Mouse (Mus musculus) hindbrain, embryonic 13.5 days (tissue): Measurements from ENCODE around the gene Dido1. TPM values are rescaled to one million over a fixed set of nuclear protein-coding genes. Genes with fewer than 3 reads are reported as not detected.

ENCODE experiments used
- ATAC-seq: fragments of 200-750 bp; cut with Nextera tagmentation; 2 replicates; pipeline ENCODE4 v1.8.0; 2017; ENCODE audit warnings: moderate TSS enrichment; ENCODE audit not compliant: low FRiP score
- H3K27ac ChIP-seq: fragments of 300-500 bp; sonication (generic); 2 replicates; pipeline ENCODE4 v1.5.1; 2015; ENCODE audit warnings: inconsistent platforms, mild to moderate bottlenecking, moderate library complexity
- H3K27me3 ChIP-seq: fragments of 300-500 bp; sonication (generic); 2 replicates; pipeline ENCODE4 v1.6.1; 2015; ENCODE audit warnings: mild to moderate bottlenecking, inconsistent platforms
- H3K36me3 ChIP-seq: fragments of 300-500 bp; sonication (generic); 2 replicates; pipeline ENCODE4 v1.6.1; 2015; ENCODE audit warnings: mild to moderate bottlenecking, inconsistent platforms
- H3K4me1 ChIP-seq: fragments of 300-500 bp; sonication (generic); replicated peaks from 2 replicates; pipeline ENCODE4 v1.6.1; 2015; ENCODE audit warnings: inconsistent platforms
- H3K4me2 ChIP-seq: fragments of 300-500 bp; sonication (generic); 2 replicates; pipeline ENCODE4 v1.6.1; 2015; ENCODE audit warnings: inconsistent platforms, mild to moderate bottlenecking, moderate library complexity
- H3K4me3 ChIP-seq: fragments of 300-500 bp; sonication (generic); 2 replicates; pipeline ENCODE4 v1.5.1; 2015; ENCODE audit warnings: mild to moderate bottlenecking, inconsistent platforms
- H3K9ac ChIP-seq: fragments of 300-500 bp; sonication (generic); 2 replicates; pipeline ENCODE4 v1.6.1; 2015; ENCODE audit warnings: mild to moderate bottlenecking, inconsistent platforms
- H3K9me3 ChIP-seq: fragments of 300-500 bp; sonication (generic); 2 replicates; pipeline ENCODE4 v1.6.1; 2016; ENCODE audit warnings: inconsistent platforms
- WGBS: fragments of 180-500 bp; shearing (Covaris S2); methylation state at CpG from one replicate; pipeline ENCODE4 v1.1.7; 2015; 5-methylcytosine and 5-hydroxymethylcytosine counted together
- polyA plus RNA-seq: library from polyadenylated mRNA; unstranded; fragments of >200 nt; fragmentation: Nextera tagmentation; extraction: Ambion mirVana; gene quantifications from 2 replicates; pipeline ENCODE4 v1.2.1, GENCODE M21; 2015

Gene Dido1
- polyA plus RNA-seq, 1 experiment from 2014 or later, result 29.7 TPM

DNA sequence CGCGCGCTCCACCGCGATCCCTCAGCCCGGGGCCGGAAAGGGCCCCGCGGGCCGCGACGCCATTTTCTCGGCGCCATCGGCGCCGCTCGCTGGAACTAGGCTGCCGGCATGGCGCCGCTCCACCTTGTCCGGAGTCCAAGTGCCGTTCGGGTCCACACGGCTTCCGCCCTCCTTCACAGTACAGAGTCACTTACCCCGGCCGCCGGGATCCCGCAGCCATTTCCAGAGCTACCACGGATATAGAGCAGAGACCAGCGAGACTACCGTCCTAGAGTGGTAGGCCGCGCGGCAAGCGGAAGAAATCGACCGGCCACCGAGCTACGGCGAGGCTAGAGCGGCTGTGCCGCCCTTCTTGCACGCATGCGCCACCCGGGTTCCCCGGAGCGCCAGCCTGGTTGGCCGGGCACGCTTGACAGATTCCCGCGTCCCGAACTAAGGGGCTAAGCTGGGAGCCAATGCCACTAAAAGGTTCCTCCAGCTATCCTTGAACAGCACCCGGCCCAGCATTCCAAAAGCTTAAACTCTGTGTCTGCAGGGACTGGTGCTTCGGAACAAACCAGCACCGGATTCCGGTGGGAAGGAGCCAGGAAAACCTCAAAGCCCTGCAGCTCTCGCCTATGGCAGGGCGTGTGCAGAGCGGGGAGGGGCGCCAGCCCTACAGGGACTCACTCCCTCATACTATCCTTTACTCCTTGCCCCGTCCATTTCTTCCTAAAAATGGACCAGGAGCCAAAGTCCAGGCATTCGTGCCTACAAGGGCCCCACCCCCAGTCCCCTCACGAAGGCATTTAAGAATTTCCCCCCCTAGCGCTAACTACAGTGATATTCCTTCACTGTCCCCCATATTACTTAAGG, 7.8 kb downstream of the Dido1 start:
- no peaks in the 10 kb centered on the region for H3K9me3 ChIP-seq
- peak overlapping the region; percentile 99 for H3K4me2 ChIP-seq
- no peaks in the 10 kb centered on the region for H3K36me3 ChIP-seq
- no peaks in the 10 kb centered on the region for H3K27me3 ChIP-seq
- H3K9ac ChIP-seq, result peak overlapping the region; percentile 98
- H3K27ac ChIP-seq, result peak overlapping the region; percentile 95
- peak overlapping the region; percentile 92 for H3K4me3 ChIP-seq
- H3K4me1 ChIP-seq, result peaks cover 37% of the 10 kb centered on the region
- whole genome bisulfite sequencing, result under 1% methylated on average over 66 of the region's 66 CpGs
- ATAC-seq, result peak; percentile 95

DNA sequence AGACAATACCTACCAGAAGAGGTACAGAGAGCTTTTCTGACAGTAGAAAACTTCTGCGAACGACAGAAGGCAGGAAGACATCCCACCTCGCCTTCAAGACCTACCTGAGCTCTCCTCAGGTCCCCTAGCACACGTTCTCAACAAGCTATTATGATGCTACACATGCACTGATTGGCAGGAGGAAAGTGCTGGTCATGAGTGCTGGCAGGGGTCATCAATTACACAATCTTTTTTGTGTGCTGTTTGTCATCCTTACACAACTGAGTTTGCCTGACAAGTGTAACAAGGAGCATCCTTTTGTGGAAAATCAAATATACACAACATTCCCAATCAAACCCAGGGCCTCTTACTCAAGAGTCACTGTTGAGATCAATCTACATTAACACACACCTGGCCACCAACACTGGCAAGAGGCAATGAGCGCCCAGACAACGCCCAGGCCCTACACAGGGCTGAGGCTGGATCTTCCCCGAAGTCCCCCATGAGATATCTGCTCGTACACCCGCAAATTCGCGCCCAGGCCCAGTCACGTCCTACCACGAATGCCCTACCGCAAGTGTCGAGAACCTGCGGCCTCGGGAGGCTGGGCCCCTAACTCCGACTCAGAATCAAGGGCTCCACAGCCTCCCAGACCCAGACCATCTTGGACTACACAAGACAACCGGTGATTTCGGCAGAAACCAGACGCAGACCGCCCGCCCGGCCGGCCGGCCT, 8.6 kb downstream of the Dido1 start:
- no peaks in the 10 kb centered on the region for H3K36me3 ChIP-seq
- peaks cover 41% of the 10 kb centered on the region for H3K4me1 ChIP-seq
- H3K9ac ChIP-seq, result peak overlapping the region; percentile 98
- H3K4me3 ChIP-seq, result peak overlapping the region; percentile 92
- H3K27ac ChIP-seq, result peak overlapping the region; percentile 95
- ATAC-seq, result peak; percentile 62
- no peaks in the 10 kb centered on the region for H3K9me3 ChIP-seq
- 6% methylated on average over 26 of the region's 26 CpGs for WGBS
- H3K4me2 ChIP-seq, result peak overlapping the region; percentile 99
- no peaks in the 10 kb centered on the region for H3K27me3 ChIP-seq

DNA sequence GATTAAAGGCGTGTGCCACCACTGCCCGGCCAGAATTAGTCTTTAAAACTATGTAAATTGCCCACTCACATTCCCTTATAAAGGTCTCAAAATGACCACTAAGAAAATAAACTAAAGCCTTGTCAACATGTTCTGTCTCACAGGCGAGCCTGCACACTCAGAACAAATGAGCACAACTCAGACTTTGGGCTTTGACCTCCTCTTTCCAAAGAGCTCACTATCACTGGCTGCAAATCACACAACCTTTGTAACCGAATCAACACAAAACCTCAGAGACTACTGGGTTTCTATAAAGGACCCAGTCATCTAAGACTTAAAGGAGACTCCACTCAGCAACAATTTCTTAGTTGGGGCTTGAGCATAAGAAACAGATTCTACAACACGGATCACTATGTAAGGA, 9.3 kb downstream of the Dido1 start:
- peak overlapping the region; percentile 98 for H3K9ac ChIP-seq
- peaks cover 45% of the 10 kb centered on the region for H3K4me1 ChIP-seq

DNA sequence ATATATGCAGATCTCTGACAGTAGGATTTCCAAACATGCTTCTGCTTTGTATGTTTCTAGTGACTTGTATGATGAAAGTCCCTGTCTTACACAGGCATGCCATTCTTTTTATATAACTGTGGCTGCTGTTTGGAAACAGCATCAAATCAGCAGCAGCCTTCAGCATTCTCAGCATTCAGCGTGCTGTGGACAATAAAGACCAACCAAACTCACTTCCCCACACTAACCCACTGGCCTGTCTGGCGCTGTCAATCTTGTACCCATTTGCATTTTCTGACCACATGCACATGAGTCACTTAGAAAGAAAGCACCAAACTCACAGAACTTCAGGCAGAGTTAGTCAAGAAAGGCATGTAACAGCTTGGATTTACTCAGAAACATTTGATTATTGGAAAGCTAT, 14.6 kb downstream of the Dido1 start:
- H3K9me3 ChIP-seq, result no peaks in the 10 kb centered on the region
- peaks cover 9% of the 10 kb centered on the region; the same call in 1 of the 2 replicates for H3K36me3 ChIP-seq
- H3K27me3 ChIP-seq, result no peaks in the 10 kb centered on the region
- no peak overlapping the region for H3K4me2 ChIP-seq
- no peak overlapping the region for H3K9ac ChIP-seq
- no peak overlapping the region for H3K27ac ChIP-seq
- H3K4me3 ChIP-seq, result no peak overlapping the region
- peaks cover 38% of the 10 kb centered on the region for H3K4me1 ChIP-seq
- WGBS, result 47% methylated on average over 2 of the region's 2 CpGs
- no peak for ATAC-seq

More for the DNA sequence above, 9.3 kb downstream of the Dido1 start:
- no peaks in the 10 kb centered on the region for H3K9me3 ChIP-seq
- H3K36me3 ChIP-seq, result no peaks in the 10 kb centered on the region
- H3K27ac ChIP-seq, result no peak overlapping the region
- H3K4me3 ChIP-seq, result peak overlapping the region; percentile 92
- ATAC-seq, result no peak
- 80% methylated on average over 5 of the region's 5 CpGs for WGBS
- peak overlapping the region; percentile 99 for H3K4me2 ChIP-seq
- no peaks in the 10 kb centered on the region for H3K27me3 ChIP-seq

DNA sequence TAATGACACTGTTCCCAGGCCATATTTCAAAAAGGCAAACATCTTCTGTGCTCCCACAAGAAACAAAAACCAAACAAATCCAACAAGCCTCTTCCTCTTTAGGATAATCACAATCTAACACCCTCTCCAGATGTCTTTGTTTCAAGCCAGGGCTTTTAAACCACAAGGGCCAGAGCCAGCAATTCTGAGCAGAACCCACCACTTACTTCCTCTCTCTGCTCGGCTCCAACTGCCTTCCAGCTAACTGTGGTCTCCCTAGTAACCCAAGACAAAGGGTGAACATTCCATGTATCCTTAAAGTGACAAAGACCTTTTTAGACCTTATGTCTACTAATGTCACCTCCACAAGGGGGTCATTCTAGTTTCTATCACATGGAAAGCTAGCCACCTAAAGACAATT, 17.2 kb downstream of the Dido1 start:
- H3K27me3 ChIP-seq, result no peaks in the 10 kb centered on the region
- peaks cover 27% of the 10 kb centered on the region for H3K4me1 ChIP-seq
- H3K36me3 ChIP-seq, result peaks cover 35% of the 10 kb centered on the region
- H3K4me2 ChIP-seq, result 0 out of 2 replicates have a peak overlapping the region, but pooled peaks have one; percentile 9
- WGBS, result 3% methylated on average over 1 of the region's 1 CpGs
- H3K27ac ChIP-seq, result peak overlapping the region; percentile 78
- no peaks in the 10 kb centered on the region for H3K9me3 ChIP-seq
- H3K9ac ChIP-seq, result 0 out of 2 replicates have a peak overlapping the region, but pooled peaks have one; percentile 6
- 0 out of 2 replicates have a peak, but pooled peaks have one; percentile 57 for ATAC-seq
- H3K4me3 ChIP-seq, result no peak overlapping the region

DNA sequence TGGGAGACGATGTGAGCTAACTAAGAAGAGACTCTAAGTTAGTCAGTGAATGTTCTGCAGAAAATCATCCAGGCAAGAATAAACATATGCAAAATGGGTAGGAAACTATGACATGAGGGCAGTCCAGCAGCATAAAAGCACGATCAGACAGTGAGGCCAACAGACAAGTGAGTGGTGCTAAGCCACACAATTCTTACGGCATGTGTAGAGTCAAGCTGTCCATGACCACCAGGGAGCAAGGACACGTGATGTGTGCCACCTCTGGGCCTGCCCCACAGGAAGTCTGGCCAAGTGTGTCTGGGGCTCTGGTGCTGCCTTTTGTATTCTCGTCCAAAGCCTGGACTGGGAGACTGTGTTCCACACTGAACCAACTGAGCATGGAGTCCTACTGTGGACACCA, 20.0 kb downstream of the Dido1 start:
- no peak overlapping the region for H3K27ac ChIP-seq
- peaks cover 63% of the 10 kb centered on the region for H3K36me3 ChIP-seq
- no peak overlapping the region for H3K9ac ChIP-seq
- WGBS, result 85% methylated on average over 5 of the region's 5 CpGs
- no peak overlapping the region for H3K4me3 ChIP-seq
- no peak overlapping the region for H3K4me2 ChIP-seq
- H3K4me1 ChIP-seq, result peaks cover 17% of the 10 kb centered on the region
- no peak for ATAC-seq
- H3K27me3 ChIP-seq, result no peaks in the 10 kb centered on the region
- no peaks in the 10 kb centered on the region for H3K9me3 ChIP-seq

DNA sequence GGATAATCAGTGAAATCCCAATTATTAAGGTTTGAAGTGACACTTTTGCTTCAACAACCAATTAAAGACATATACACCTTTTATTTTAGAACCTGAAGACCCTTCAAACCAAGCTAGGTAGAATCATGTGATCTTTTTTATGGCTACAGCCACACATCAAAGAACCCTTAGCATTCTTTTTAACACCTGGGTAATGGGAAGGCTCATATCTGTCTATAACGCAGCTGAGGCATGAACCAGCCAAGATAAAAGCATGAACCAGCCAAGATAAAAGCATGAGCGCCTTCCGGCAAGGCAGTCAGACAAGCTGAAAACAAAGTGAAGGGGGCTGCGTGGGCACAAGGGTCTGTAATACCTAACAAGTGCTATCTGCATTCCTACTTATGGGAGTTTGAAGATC, 25.8 kb downstream of the Dido1 start:
- Histone ChIP-seq H3K4me3 (no peak overlapping the region), H3K9me3 (no peaks in the 10 kb centered on the region), H3K27ac (no peak overlapping the region), H3K4me2 (no peak overlapping the region), H3K9ac (no peak overlapping the region), H3K36me3 (peaks cover 94% of the 10 kb centered on the region), H3K27me3 (no peaks in the 10 kb centered on the region), H3K4me1 (no peaks in the 10 kb centered on the region)
- ATAC-seq, result no peak
- 97% methylated on average over 4 of the region's 4 CpGs for WGBS

DNA sequence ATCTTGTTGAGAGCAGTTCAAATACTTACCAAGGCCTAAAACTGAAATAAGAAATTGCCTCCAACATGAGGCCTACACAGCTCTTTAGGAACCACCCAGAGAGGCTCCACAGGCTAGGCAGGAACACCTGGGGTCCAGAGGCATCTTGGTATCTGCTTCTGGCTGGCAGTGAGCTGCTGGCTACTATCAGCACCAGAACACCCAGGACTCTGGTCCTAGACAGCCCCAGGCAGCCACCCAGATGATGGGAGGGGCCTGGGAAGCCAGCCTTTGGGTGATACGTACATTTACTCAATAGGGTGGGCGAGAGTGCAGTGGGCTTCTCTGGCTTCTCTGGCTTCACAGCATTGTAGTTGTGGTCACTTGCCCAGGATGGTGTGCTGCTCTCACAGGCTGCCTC, 26.3 kb downstream of the Dido1 start:
- Histone ChIP-seq H3K4me3 (no peak overlapping the region), H3K9me3 (no peaks in the 10 kb centered on the region), H3K4me1 (no peaks in the 10 kb centered on the region), H3K27ac (no peak overlapping the region), H3K9ac (no peak overlapping the region), H3K36me3 (peaks cover 89% of the 10 kb centered on the region), H3K4me2 (no peak overlapping the region), H3K27me3 (no peaks in the 10 kb centered on the region)
- WGBS, result 96% methylated on average over 2 of the region's 2 CpGs
- no peak for ATAC-seq

DNA sequence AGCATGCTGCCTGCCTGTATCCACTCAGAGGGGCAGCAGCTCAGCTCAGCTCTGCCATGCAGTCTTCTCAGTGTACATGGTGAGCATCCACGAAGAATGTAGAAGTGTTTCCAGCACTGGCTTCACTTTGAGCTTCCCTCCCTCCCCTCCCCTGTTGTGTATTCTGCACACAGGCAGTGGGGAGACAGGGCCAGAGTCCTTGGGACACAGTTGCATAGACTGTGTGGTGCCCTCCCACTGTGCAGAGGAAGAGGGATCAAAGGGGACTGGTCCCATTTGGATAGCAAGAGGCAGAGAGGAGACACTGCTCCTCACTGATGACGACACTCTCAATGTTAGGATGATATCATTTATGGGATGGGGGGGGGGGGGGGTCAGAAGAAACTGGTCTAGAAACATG, 28.6 kb downstream of the Dido1 start:
- 60% methylated on average over 2 of the region's 2 CpGs for WGBS
- Histone ChIP-seq H3K9ac (no peak overlapping the region), H3K27ac (no peak overlapping the region), H3K4me3 (no peak overlapping the region), H3K4me1 (no peaks in the 10 kb centered on the region), H3K27me3 (no peaks in the 10 kb centered on the region), H3K36me3 (peaks cover 66% of the 10 kb centered on the region), H3K4me2 (no peak overlapping the region), H3K9me3 (no peaks in the 10 kb centered on the region)
- ATAC-seq, result no peak

DNA sequence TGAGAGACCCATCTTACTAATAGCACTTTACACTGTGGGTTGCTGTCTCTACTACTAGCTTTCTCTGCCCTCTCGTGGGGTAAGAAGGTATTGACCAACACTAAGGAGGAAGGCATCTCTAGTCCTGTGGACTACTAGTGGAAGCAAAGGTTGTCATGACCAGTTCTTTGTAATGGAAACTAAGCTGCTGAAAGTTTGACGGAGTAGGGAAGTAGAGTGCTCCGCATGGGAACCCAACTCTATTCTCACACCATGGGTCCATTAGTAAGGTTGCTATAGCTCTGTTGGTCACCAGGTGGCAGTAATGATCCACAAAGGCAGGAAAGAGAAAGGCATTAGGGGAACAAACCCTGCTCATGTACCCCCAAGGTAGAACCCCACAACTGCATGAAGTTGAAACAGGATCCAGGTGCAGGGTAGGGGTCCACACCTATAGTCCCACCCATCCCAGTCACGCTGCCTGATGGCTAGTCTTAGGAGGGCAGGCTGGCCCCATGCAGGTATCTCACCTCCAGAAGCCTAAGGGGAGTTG, 31.1 kb downstream of the Dido1 start:
- whole genome bisulfite sequencing, result 20% methylated on average over 4 of the region's 4 CpGs
- no peak overlapping the region for H3K4me3 ChIP-seq
- no peak overlapping the region for H3K27ac ChIP-seq
- peak; percentile 63 for ATAC-seq
- no peaks in the 10 kb centered on the region for H3K4me1 ChIP-seq
- H3K36me3 ChIP-seq, result peaks cover 54% of the 10 kb centered on the region
- no peaks in the 10 kb centered on the region for H3K27me3 ChIP-seq
- H3K9me3 ChIP-seq, result no peaks in the 10 kb centered on the region
- H3K4me2 ChIP-seq, result no peak overlapping the region
- no peak overlapping the region for H3K9ac ChIP-seq

DNA sequence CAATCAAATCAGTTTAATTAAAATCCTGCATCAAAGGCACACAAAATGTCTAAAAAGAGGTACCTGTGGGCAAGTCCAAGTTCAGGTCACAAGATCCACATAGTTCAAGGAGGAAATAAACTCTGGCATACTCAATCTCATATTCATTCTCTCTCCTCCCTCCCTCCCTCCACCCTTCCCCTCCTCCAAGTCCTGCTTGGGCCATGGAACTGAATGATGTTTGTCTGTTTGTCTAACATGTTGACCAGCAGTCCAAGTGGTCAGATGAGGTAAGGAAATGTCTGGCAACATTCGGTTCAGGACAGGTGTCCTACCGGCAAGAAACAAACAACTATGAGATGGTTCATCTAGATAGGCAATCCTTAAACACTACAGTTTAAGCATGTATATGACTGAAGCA, 33.1 kb downstream of the Dido1 start:
- H3K4me2 ChIP-seq, result no peak overlapping the region
- no peak overlapping the region for H3K9ac ChIP-seq
- H3K9me3 ChIP-seq, result no peaks in the 10 kb centered on the region
- no peaks in the 10 kb centered on the region for H3K4me1 ChIP-seq
- no peak overlapping the region for H3K4me3 ChIP-seq
- 96% methylated on average over 2 of the region's 2 CpGs for WGBS
- no peak for ATAC-seq
- no peaks in the 10 kb centered on the region for H3K27me3 ChIP-seq
- no peak overlapping the region for H3K27ac ChIP-seq
- peaks cover 54% of the 10 kb centered on the region for H3K36me3 ChIP-seq

DNA sequence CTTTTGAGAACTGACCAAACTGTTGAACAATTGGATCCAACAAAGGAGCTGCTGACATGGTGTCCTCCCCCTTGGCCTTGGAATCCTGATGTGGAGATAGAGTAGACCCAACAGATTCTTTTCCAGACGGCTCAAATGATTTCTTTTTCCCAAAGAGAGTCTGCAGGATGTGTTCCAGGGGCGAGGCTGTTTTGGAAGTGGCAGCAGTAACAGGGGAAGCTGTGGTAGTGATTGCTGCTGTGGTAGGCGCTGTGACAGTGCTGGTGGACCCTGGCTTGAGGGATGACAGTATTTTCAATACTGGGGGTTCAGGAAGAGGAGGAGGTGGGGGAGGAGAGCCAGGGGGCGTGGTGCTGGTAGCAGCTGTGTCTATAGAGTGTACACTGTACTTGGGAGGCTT, 47.8 kb downstream of the Dido1 start:
- 87% methylated on average over 4 of the region's 4 CpGs for WGBS
- Histone ChIP-seq H3K4me1 (peaks cover 12% of the 10 kb centered on the region), H3K27ac (no peak overlapping the region), H3K9ac (no peak overlapping the region), H3K4me3 (no peak overlapping the region), H3K9me3 (no peaks in the 10 kb centered on the region), H3K36me3 (peaks cover 48% of the 10 kb centered on the region), H3K4me2 (no peak overlapping the region), H3K27me3 (no peaks in the 10 kb centered on the region)
- no peak for ATAC-seq
